Mouse (Mus musculus) MEL (cell line): ENCODE measurements around the gene Cenpf. TPM values are rescaled to one million over a fixed set of nuclear protein-coding genes. Genes with fewer than 3 reads are reported as not detected.
"Not testable (repeated sequence)": the region's sequence is repeated elsewhere in the genome, so short reads cannot be mapped to it uniquely, and the experiment has no call there.

Experiments
- DNase-seq: peaks from one replicate; pipeline ENCODE4 v3.0.0; 2011; ENCODE audit warnings: low read depth, low spot score
- H3K27ac ChIP-seq: 2 replicates; pipeline ENCODE4 v1.5.1; 2012; ENCODE audit warnings: low read depth, mild to moderate bottlenecking, control low read depth, low read length, moderate library complexity; ENCODE audit not compliant: control insufficient read depth
- H3K27me3 ChIP-seq, 2 experiments: fragments of 150-350 bp in 1 of 2; sonication (generic) in 1 of 2; 2 replicates each; pipeline ENCODE4 v1.6.1; 2012; ENCODE audit warnings: low read length in 2 of 2, mild to moderate bottlenecking in 2 of 2, improper control_type of control experiment in 1 of 2, moderate library complexity in 1 of 2; ENCODE audit not compliant: insufficient read depth in 2 of 2, control insufficient read depth in 1 of 2
- H3K36me3 ChIP-seq, 2 experiments: 2 replicates each; pipeline ENCODE4 v1.6.1; 2012 to 2014; ENCODE audit warnings: low read length in 2 of 2, improper control_type of control experiment in 1 of 2, inconsistent platforms in 1 of 2, mild to moderate bottlenecking in 1 of 2; ENCODE audit not compliant: insufficient read depth in 2 of 2, control insufficient read depth in 1 of 2
- H3K4me1 ChIP-seq, 2 experiments: fragments of 150-350 bp in 1 of 2; sonication (generic) in 1 of 2; 2 replicates each; pipeline ENCODE4 v1.6.1; 2012; ENCODE audit warnings: low read length in 2 of 2, improper control_type of control experiment in 1 of 2, mild to moderate bottlenecking in 1 of 2; ENCODE audit not compliant: insufficient read depth in 2 of 2, control insufficient read depth in 1 of 2
- H3K4me3 ChIP-seq, 2 experiments: fragments of 150-350 bp in 1 of 2; sonication (generic) in 1 of 2; 2 replicates each; pipeline ENCODE4 v1.5.1; 2012; ENCODE audit warnings: low read depth in 2 of 2, low read length in 2 of 2, mild to moderate bottlenecking in 2 of 2, moderate library complexity in 2 of 2, control low read depth in 1 of 2, improper control_type of control experiment in 1 of 2; ENCODE audit not compliant: control insufficient read depth in 1 of 2, insufficient read depth in 1 of 2
- H3K79me2 ChIP-seq: 2 replicates; pipeline ENCODE4 v1.6.1; 2012; ENCODE audit warnings: mild to moderate bottlenecking, low read length, moderate library complexity; ENCODE audit not compliant: control insufficient read depth, poor library complexity, insufficient read depth
- H3K9ac ChIP-seq: 2 replicates; pipeline ENCODE4 v1.6.1; 2012; ENCODE audit warnings: low read depth, mild to moderate bottlenecking, control low read depth, low read length, moderate library complexity; ENCODE audit not compliant: control insufficient read depth, poor library complexity, severe bottlenecking
- H3K9me3 ChIP-seq: fragments of 150-350 bp; sonication (generic); replicated peaks from 2 replicates; pipeline ENCODE4 v1.6.1; 2012; ENCODE audit warnings: mild to moderate bottlenecking, low read length, improper control_type of control experiment, moderate library complexity; ENCODE audit not compliant: insufficient read depth
- BHLHE40 ChIP-seq: IDR thresholded peaks from 2 replicates; pipeline ENCODE4 v1.6.1; 2012; ENCODE audit warnings: low read depth, mild to moderate bottlenecking, inconsistent platforms, low read length, improper control_type of control experiment, borderline replicate concordance
- CHD1 ChIP-seq: IDR thresholded peaks from 2 replicates; pipeline ENCODE4 v1.6.1; 2012; ENCODE audit warnings: low read depth, mild to moderate bottlenecking, inconsistent platforms, low read length, improper control_type of control experiment
- CHD2 ChIP-seq: IDR thresholded peaks from 2 replicates; pipeline ENCODE4 v1.6.1; 2011; ENCODE audit warnings: low read length, improper control_type of control experiment
- ETS1 ChIP-seq: IDR thresholded peaks from 2 replicates; pipeline ENCODE4 v1.6.1; 2012; ENCODE audit warnings: low read depth, mild to moderate bottlenecking, inconsistent platforms, low read length, improper control_type of control experiment, moderate library complexity
- GABPA ChIP-seq: IDR thresholded peaks from 2 replicates; pipeline ENCODE4 v1.6.1; 2012; ENCODE audit warnings: low read depth, mild to moderate bottlenecking, inconsistent platforms, low read length, improper control_type of control experiment, moderate library complexity
- GATA1 ChIP-seq: IDR thresholded peaks from 2 replicates; pipeline ENCODE4 v1.6.1; 2011; ENCODE audit warnings: low read depth, low read length, improper control_type of control experiment
- JUND ChIP-seq: IDR thresholded peaks from 2 replicates; pipeline ENCODE4 v1.6.1; 2011; ENCODE audit warnings: low read depth, mild to moderate bottlenecking, improper control_type of control experiment, low read length
- KAT2A ChIP-seq: conservative IDR thresholded peaks from 2 replicates; pipeline ENCODE4 v1.6.1; 2012; ENCODE audit warnings: low read depth, low read length, improper control_type of control experiment, inconsistent platforms
- MAFK ChIP-seq: IDR thresholded peaks from 2 replicates; pipeline ENCODE4 v1.6.1; 2011; ENCODE audit warnings: low read depth, mild to moderate bottlenecking, low read length, improper control_type of control experiment, borderline replicate concordance
- MAX ChIP-seq: IDR thresholded peaks from 2 replicates; pipeline ENCODE4 v1.6.1; 2011; ENCODE audit warnings: low read length, improper control_type of control experiment
- MAZ ChIP-seq: IDR thresholded peaks from 2 replicates; pipeline ENCODE4 v1.6.1; 2012; ENCODE audit warnings: low read depth, mild to moderate bottlenecking, inconsistent platforms, low read length, improper control_type of control experiment
- MEF2A ChIP-seq: IDR thresholded peaks from 2 replicates; pipeline ENCODE4 v1.6.1; 2014; ENCODE audit warnings: low read depth, mild to moderate bottlenecking, inconsistent platforms, low read length, improper control_type of control experiment; ENCODE audit not compliant: poor library complexity, insufficient replicate concordance, severe bottlenecking; ENCODE audit errors: extremely low read depth
- MYB ChIP-seq: IDR thresholded peaks from 2 replicates; pipeline ENCODE4 v1.6.1; 2011; ENCODE audit warnings: mild to moderate bottlenecking, low read depth, low read length, improper control_type of control experiment
- NELFE ChIP-seq: IDR thresholded peaks from 2 replicates; pipeline ENCODE4 v1.6.1; 2011; ENCODE audit warnings: low read depth, low read length, improper control_type of control experiment
- NRF1 ChIP-seq: IDR thresholded peaks from 2 replicates; pipeline ENCODE4 v1.6.1; 2014; ENCODE audit warnings: low read depth, mild to moderate bottlenecking, inconsistent platforms, low read length, improper control_type of control experiment, moderate library complexity; ENCODE audit not compliant: poor library complexity, insufficient read depth, severe bottlenecking
- POLR2AphosphoS2 ChIP-seq: IDR thresholded peaks from 2 replicates; pipeline ENCODE4 v1.6.1; 2011; ENCODE audit warnings: low read length, improper control_type of control experiment
- POLR2AphosphoS5 ChIP-seq: IDR thresholded peaks from 2 replicates; pipeline ENCODE4 v1.6.1; 2012; ENCODE audit warnings: low read depth, borderline replicate concordance, mild to moderate bottlenecking, inconsistent platforms, low read length, moderate library complexity, mixed read lengths
- RAD21 ChIP-seq: IDR thresholded peaks from 2 replicates; pipeline ENCODE4 v1.6.1; 2011; ENCODE audit warnings: mild to moderate bottlenecking, low read depth, low read length, improper control_type of control experiment
- SIN3A ChIP-seq: IDR thresholded peaks from 2 replicates; pipeline ENCODE4 v1.6.1; 2012; ENCODE audit warnings: low read length, improper control_type of control experiment, inconsistent platforms
- TAL1 ChIP-seq: IDR thresholded peaks from 2 replicates; pipeline ENCODE4 v1.6.1; 2012; ENCODE audit warnings: mild to moderate bottlenecking, inconsistent platforms, low read length, moderate library complexity, mixed read lengths
- TBP ChIP-seq: IDR thresholded peaks from 2 replicates; pipeline ENCODE4 v1.8.0; 2011; ENCODE audit warnings: low read depth, low read length, improper control_type of control experiment
- TCF12 ChIP-seq: IDR thresholded peaks from 2 replicates; pipeline ENCODE4 v1.6.1; 2014; ENCODE audit warnings: low read depth, mild to moderate bottlenecking, inconsistent platforms, low read length, improper control_type of control experiment, moderate library complexity
- UBTF ChIP-seq: IDR thresholded peaks from 2 replicates; pipeline ENCODE4 v1.6.1; 2012; ENCODE audit warnings: low read depth, mild to moderate bottlenecking, inconsistent platforms, low read length, improper control_type of control experiment, moderate library complexity, borderline replicate concordance; ENCODE audit not compliant: insufficient read depth
- USF1 ChIP-seq: IDR thresholded peaks from 2 replicates; pipeline ENCODE4 v1.6.1; 2014; ENCODE audit warnings: low read depth, mild to moderate bottlenecking, inconsistent platforms, low read length, improper control_type of control experiment, moderate library complexity
- USF2 ChIP-seq, 2 experiments: IDR thresholded peaks; 2 replicates each; pipeline ENCODE4 v1.6.1; 2011 to 2012; ENCODE audit warnings: improper control_type of control experiment in 2 of 2, low read length in 2 of 2, borderline replicate concordance in 1 of 2, inconsistent platforms in 1 of 2, low read depth in 1 of 2, mild to moderate bottlenecking in 1 of 2; ENCODE audit not compliant: insufficient read depth in 1 of 2
- ZMIZ1 ChIP-seq: IDR thresholded peaks from 2 replicates; pipeline ENCODE4 v1.6.1; 2012; ENCODE audit warnings: low read depth, mild to moderate bottlenecking, inconsistent platforms, low read length, improper control_type of control experiment, moderate library complexity
- polyA plus RNA-seq, 2 experiments: library from polyadenylated mRNA; stranded (reverse) in 1 of 2; unstranded in 1 of 2; fragments of >175 nt in 1 of 2; fragments of >200 nt in 1 of 2; gene quantifications; 2 replicates each; pipeline versions ENCODE4 v1.2.1 to v1.2.4; 2012; ENCODE audit warnings: low replicate concordance in 2 of 2, low read depth in 1 of 2; ENCODE audit not compliant: insufficient read length in 2 of 2, insufficient read depth in 1 of 2, missing spikeins in 1 of 2
- total RNA-seq: library from RNA; depleted of rRNA; stranded (reverse); fragments of 300-350 nt; gene quantifications from 2 replicates; pipeline ENCODE4 v1.2.3, GENCODE M21; 2012

Gene Cenpf
- total and polyA plus RNA-seq, 3 experiments, result 16.6 to 63.2 (median 34.5) TPM

- Histone ChIP-seq H3K4me3 (no peak overlapping the region), H3K27ac (no peak overlapping the region), H3K79me2 (no peaks in the 10 kb centered on the region), H3K27me3 (no peaks in the 10 kb centered on the region; a peak in 1 of 4 replicates), H3K36me3 (no peaks in the 10 kb centered on the region), H3K9ac (no peak overlapping the region), H3K4me1 (no peaks in the 10 kb centered on the region), H3K9me3 (no peaks in the 10 kb centered on the region)
- TF ChIP-seq TBP (no peak), MAFK (no peak), NRF1 (no peak), RAD21 (no peak), POLR2AphosphoS2 (no peak), GATA1 (no peak), BHLHE40 (no peak), CHD1 (no peak), JUND (no peak), ETS1 (no peak), TAL1 (no peak), MEF2A (no peak), UBTF (no peak), CHD2 (no peak), KAT2A (no peak), SIN3A (no peak), POLR2AphosphoS5 (no peak), MAX (no peak), USF2 (IDR thresholded peaks at IDR 0.05; ENCODE audit: borderline replicate concordance in 1 of 2, insufficient read depth in 1 of 2, low read depth in 1 of 2, low read length in 2 of 2) (no peak), ZMIZ1 (no peak)
- no peak for DNase-seq
Measured at GRCm38 (mm10) chr1:189695321-189695720, 7.4 kb upstream of the Cenpf start.

- no peak overlapping the region for H3K27ac ChIP-seq
- no peaks in the 10 kb centered on the region; a peak in 1 of 4 replicates for H3K27me3 ChIP-seq
- no peak for DNase-seq
- H3K36me3 ChIP-seq, result no peaks in the 10 kb centered on the region
- TF ChIP-seq USF1, result no peak
- TF ChIP-seq POLR2AphosphoS2, result no peak
- no peak for TF ChIP-seq MYB
- no peak for TF ChIP-seq NELFE
- TF ChIP-seq TCF12, result no peak
- TF ChIP-seq GABPA, result no peak
- no peak for TF ChIP-seq CHD1
- TF ChIP-seq ZMIZ1, result no peak
- TF ChIP-seq MAX, result no peak
- no peak for TF ChIP-seq RAD21
- no peak for TF ChIP-seq JUND
- TF ChIP-seq MAZ, result no peak
- no peak for TF ChIP-seq KAT2A
- H3K9me3 ChIP-seq, result no peaks in the 10 kb centered on the region
- no peaks in the 10 kb centered on the region for H3K4me1 ChIP-seq
- no peak overlapping the region for H3K9ac ChIP-seq
- H3K4me3 ChIP-seq, result no peak overlapping the region
- no peaks in the 10 kb centered on the region for H3K79me2 ChIP-seq
Measured at GRCm38 (mm10) chr1:189694391-189694790, 6.5 kb upstream of the Cenpf start.

GRCm38 (mm10) chr1:189692442-189692841, 4.6 kb upstream of the Cenpf start:
- H3K4me1 ChIP-seq, DNase-seq, H3K9ac ChIP-seq, H3K79me2 ChIP-seq, H3K4me3 ChIP-seq, H3K9me3 ChIP-seq, H3K36me3 ChIP-seq, H3K27ac ChIP-seq, H3K27me3 ChIP-seq: not testable (repeated sequence)
